In the genomic region with DNA sequence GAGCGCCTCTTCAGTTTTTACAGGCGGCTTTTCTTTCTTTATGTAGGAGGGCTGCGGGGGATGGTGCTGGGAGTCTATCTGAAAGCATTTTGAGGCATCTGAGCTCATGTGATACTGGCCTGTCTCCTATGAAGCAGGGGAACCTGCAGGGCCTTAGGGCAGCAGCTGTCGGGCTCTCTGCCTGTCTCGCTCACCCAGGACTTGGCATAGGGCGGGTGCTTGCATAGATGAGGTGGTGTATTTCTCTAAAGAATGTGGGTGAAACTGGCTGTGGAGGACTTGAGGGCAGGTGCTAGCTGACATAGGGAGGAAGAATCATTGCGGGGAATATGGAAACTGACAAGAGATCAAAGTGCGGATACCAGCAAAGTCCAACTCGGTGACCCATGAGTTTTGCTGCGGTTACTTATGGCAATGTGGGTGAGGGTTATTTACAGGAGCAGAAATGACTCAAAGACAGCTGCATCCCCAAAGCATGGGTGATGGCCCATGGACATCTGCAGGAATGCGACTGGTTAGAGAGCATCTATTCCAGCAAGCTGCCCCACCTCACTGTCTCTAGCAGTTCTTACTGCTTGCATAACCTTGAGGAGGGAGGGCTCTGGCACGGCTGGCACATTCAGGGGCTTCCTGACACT, we compare ENCODE assay signal across 15 mouse cellular contexts. TPM values are rescaled to one million over a fixed set of nuclear protein-coding genes. Genes with fewer than 3 reads are reported as not detected.
A peak's percentile ranks its signal among the peaks of the same experiment; 100 is the strongest.
DNase-seq lines count a peak whose midpoint lies in the region; ATAC-seq and TF ChIP-seq lines count a peak whose summit lies in the region.
"Had no signal": no experiment of that assay in that cellular context is flagged by ENCODE, and none has a peak within 500 bp of the region (broad histone marks: within the 10 kb centered on the region; RNA-seq: fewer than 3 reads in every experiment).

No protein-coding gene starts in this region.

- no peaks in the 10 kb centered on the region for H3K36me3 ChIP-seq in kidney, adult 2 months (ENCODE audit: control insufficient read depth, insufficient read depth, low read length)
- H3K36me3 ChIP-seq in kidney, embryonic 15.5 days: no peaks in the 10 kb centered on the region
- H3K36me3 ChIP-seq in hindbrain, postnatal 0 days (ENCODE audit: insufficient read depth, low read length): no peaks in the 10 kb centered on the region
- no peaks in the 10 kb centered on the region for H3K36me3 ChIP-seq in lung, postnatal 0 days (ENCODE audit: insufficient read depth, low read length)
- H3K36me3 ChIP-seq: limb, embryonic 13.5 days had no signal

- TF ChIP-seq POLR2A in kidney, adult 2 months (IDR thresholded peaks at IDR 0.05; ENCODE audit: low read depth, low read length): no peak

- WGBS in kidney, adult 2 months: 29% methylated on average over 12 of the region's 12 CpGs
- 37% methylated on average over 12 of the region's 12 CpGs for WGBS in kidney, embryonic 15.5 days
- 50% methylated on average over 12 of the region's 12 CpGs for WGBS in hindbrain, postnatal 0 days
- 51% methylated on average over 12 of the region's 12 CpGs for WGBS in lung, postnatal 0 days

- H3K9me3 ChIP-seq in kidney, embryonic 15.5 days (replicated peaks): no peaks in the 10 kb centered on the region
- no peaks in the 10 kb centered on the region for H3K9me3 ChIP-seq in hindbrain, postnatal 0 days (ENCODE audit: low read length)
- no peaks in the 10 kb centered on the region for H3K9me3 ChIP-seq in lung, postnatal 0 days (ENCODE audit: low read length)
- H3K9me3 ChIP-seq: limb, embryonic 13.5 days; megakaryocyte, embryonic 14.5 days had no signal

- no peaks in the 10 kb centered on the region for H3K27me3 ChIP-seq in kidney, adult 2 months (replicated peaks; ENCODE audit: control insufficient read depth, insufficient read depth, low read length)
- H3K27me3 ChIP-seq in kidney, embryonic 15.5 days: peaks cover 11% of the 10 kb centered on the region; the same call in 1 of the 2 replicates
- H3K27me3 ChIP-seq in Patski: peaks cover 28% of the 10 kb centered on the region
- H3K27me3 ChIP-seq in hindbrain, postnatal 0 days (ENCODE audit: insufficient read depth, low read length): no peaks in the 10 kb centered on the region
- no peaks in the 10 kb centered on the region for H3K27me3 ChIP-seq in lung, postnatal 0 days (replicated peaks; ENCODE audit: insufficient read depth, low read length)

- H3K9ac ChIP-seq in kidney, embryonic 15.5 days: no peak overlapping the region
- H3K9ac ChIP-seq in hindbrain, postnatal 0 days (replicated peaks; ENCODE audit: low read length): 0 out of 2 replicates have a peak overlapping the region, but pooled peaks have one; percentile 23
- no peak overlapping the region for H3K9ac ChIP-seq in lung, postnatal 0 days (replicated peaks; ENCODE audit: low read depth)
- H3K9ac ChIP-seq: limb, embryonic 13.5 days had no signal

- H3K27ac ChIP-seq in kidney, adult 2 months (ENCODE audit: insufficient read depth, low read depth, low read length): no peak overlapping the region
- H3K27ac ChIP-seq in kidney, embryonic 15.5 days: no peak overlapping the region
- peak overlapping the region; percentile 62 for H3K27ac ChIP-seq in hindbrain, postnatal 0 days
- H3K27ac ChIP-seq in lung, postnatal 0 days (ENCODE audit: low read length): no peak overlapping the region
- H3K27ac ChIP-seq: limb, embryonic 13.5 days had no signal

- CTCF ChIA-PET in Patski (lab: Charles Lee): interaction anchor here (1.7 kb wide), 1 partner anchor 11 kb away, joined by 4 read pairs; no protein-coding TSS in a partner anchor

- H3K4me1 ChIP-seq in kidney, adult 2 months (ENCODE audit: control insufficient read depth, insufficient read depth, low read length): no peaks in the 10 kb centered on the region
- H3K4me1 ChIP-seq in kidney, embryonic 15.5 days: peaks cover 4% of the 10 kb centered on the region; the same call in 1 of the 2 replicates
- peaks cover 11% of the 10 kb centered on the region; the same call in 1 of the 2 replicates for H3K4me1 ChIP-seq in hindbrain, postnatal 0 days (ENCODE audit: insufficient read depth, low read length)
- no peaks in the 10 kb centered on the region for H3K4me1 ChIP-seq in lung, postnatal 0 days (ENCODE audit: insufficient read depth, low read depth, low read length)
- H3K4me1 ChIP-seq: limb, embryonic 13.5 days; megakaryocyte, embryonic 14.5 days had no signal

- POLR2A ChIA-PET in Patski (lab: Charles Lee): no interaction called here

- ATAC-seq in kidney, embryonic 15.5 days (replicated peaks; ENCODE audit: low FRiP score): no peak
- ATAC-seq in Patski: peak; percentile 40
- peak; percentile 57 for ATAC-seq in hindbrain, postnatal 0 days
- ATAC-seq in megakaryocyte, adult 5-6 weeks (ENCODE audit: poor library complexity, severe bottlenecking): peak; percentile 35
- no peak for ATAC-seq in lung, postnatal 0 days

- in situ Hi-C loops in Patski (cut with MboI; ENCODE audit: low pct_unique_long_range_greater_than_20kb): no loop called here

- intact Hi-C loops in heart, postnatal 14 days (cut with DNase I): no loop called here

- TF ChIP-seq EP300 in lung, postnatal 0 days (IDR thresholded peaks at IDR 0.05): no peak

- DNase-seq in kidney, adult 2 months: peak; percentile 60
- DNase-seq in Patski (ENCODE audit: low read depth, low spot score): peak; percentile 50
- DNase-seq in hindbrain, postnatal 0 days (ENCODE audit: low spot score): no peak
- DNase-seq in lung, postnatal 0 days (ENCODE audit: low spot score): no peak
- DNase-seq in heart, postnatal 14 days: no peak
- no peak for DNase-seq in ovary, postnatal 14 days (ENCODE audit: low spot score)
- DNase-seq: adrenal gland, adult 8-10 months; cerebellum, adult 9-10 months had no signal

- no peak overlapping the region for H3K4me3 ChIP-seq in kidney, adult 2 months (ENCODE audit: insufficient read depth, low read depth, low read length)
- H3K4me3 ChIP-seq in kidney, embryonic 15.5 days (replicated peaks): no peak overlapping the region
- no peak overlapping the region for H3K4me3 ChIP-seq in hindbrain, postnatal 0 days (ENCODE audit: low read length)
- no peak overlapping the region for H3K4me3 ChIP-seq in lung, postnatal 0 days (ENCODE audit: low read depth, low read length)
- H3K4me3 ChIP-seq: erythroblast, embryonic 14.5 days; limb, embryonic 13.5 days; megakaryocyte, embryonic 14.5 days had no signal

- H3K4me2 ChIP-seq in kidney, embryonic 15.5 days: no peak overlapping the region
- no peak overlapping the region for H3K4me2 ChIP-seq in hindbrain, postnatal 0 days (ENCODE audit: low read depth, low read length)
- H3K4me2 ChIP-seq in lung, postnatal 0 days (replicated peaks; ENCODE audit: low read depth, low read length): no peak overlapping the region
- H3K4me2 ChIP-seq: limb, embryonic 13.5 days had no signal

- TF ChIP-seq CTCF in kidney, adult 2 months (conservative IDR thresholded peaks at IDR 0.05; ENCODE audit: insufficient read depth, insufficient read length, low read depth, low read length): no peak
- TF ChIP-seq CTCF in Patski (IDR thresholded peaks at IDR 0.05): no peak
- no peak for TF ChIP-seq CTCF in hindbrain, postnatal 0 days (IDR thresholded peaks at IDR 0.05; ENCODE audit: low read depth)
- TF ChIP-seq CTCF in lung, postnatal 0 days (IDR thresholded peaks at IDR 0.05): no peak

RNA-seq across cellular contexts. Expression of gene Gm1043, which starts 8.4 kb away (rescaled TPM):
- 0.08 TPM in 2 replicates for polyA plus RNA-seq in kidney, adult 2 months (2012; rRNA removed)
- polyA plus RNA-seq in kidney, embryonic 15.5 days (2015; fragmentation: Nextera tagmentation; extraction: Ambion mirVana): not detected in 2 replicates
- not detected for polyA plus RNA-seq in Patski (2021)
- 17.4 and 20.0 TPM in 2 replicates for total RNA-seq in hindbrain, postnatal 0 days (2014; rRNA removed)
- polyA plus RNA-seq in hindbrain, postnatal 0 days (2015; fragmentation: Nextera tagmentation; extraction: Ambion mirVana): 1.5 and 1.7 TPM in 2 replicates
- total RNA-seq in megakaryocyte, adult 5-6 weeks (2015): not detected in 2 replicates
- 0.20 TPM in 1 of 2 replicates, not detected in the other for total RNA-seq in megakaryocyte, adult 5-6 weeks (2017)
- polyA plus RNA-seq in lung, postnatal 0 days (2015; fragmentation: Nextera tagmentation; extraction: Ambion mirVana): not detected in 2 replicates
- under 1 TPM in 1 of 2 experiments, not detected in 1; 0.02 TPM for total RNA-seq in heart, postnatal 14 days (2021)
- total RNA-seq: ES-E14 had no signal
- polyA plus RNA-seq: erythroblast, embryonic 14.5 days; heart, embryonic 16.5 days had no signal

Comparison
In these comparisons a context has a peak if more than half of its experiments do, and no peak if none do; other contexts are left out.
1. DNase-seq: peak in kidney, adult 2 months (single experiment) and Patski (single experiment); none in hindbrain, postnatal 0 days (single experiment), lung, postnatal 0 days (single experiment), heart, postnatal 14 days (0 of 2) and ovary, postnatal 14 days (single experiment).
2. ATAC-seq: peak in Patski (single experiment), hindbrain, postnatal 0 days (single experiment) and megakaryocyte, adult 5-6 weeks (single experiment); none in kidney, embryonic 15.5 days (single experiment) and lung, postnatal 0 days (single experiment).